Mouse (Mus musculus) ES-E14 (cell line): Measurements from ENCODE around the gene Fam114a2. TPM values are rescaled to one million over a fixed set of nuclear protein-coding genes. Genes with fewer than 3 reads are reported as not detected.
"Not testable (repeated sequence)": the region's sequence is repeated elsewhere in the genome, so short reads cannot be mapped to it uniquely, and the experiment has no call there.

Experiments used
- DNase-seq: peaks from one replicate; pipeline ENCODE4 v3.0.0-alpha.2; 2013; ENCODE audit warnings: low read depth, low spot score
- H3K27ac ChIP-seq: 2 replicates; pipeline ENCODE4 v1.5.1; 2012; ENCODE audit warnings: low read depth, mild to moderate bottlenecking, low read length, moderate library complexity, mixed read lengths; ENCODE audit not compliant: poor library complexity, insufficient read depth, severe bottlenecking
- H3K36me3 ChIP-seq: 2 replicates; pipeline ENCODE4 v1.6.1; 2012; ENCODE audit warnings: mild to moderate bottlenecking, low read length, moderate library complexity, mixed read lengths; ENCODE audit not compliant: control insufficient read depth, poor library complexity, insufficient read depth, severe bottlenecking
- H3K4me1 ChIP-seq, 2 experiments: fragments of 150-350 bp in 1 of 2; sonication (generic) in 1 of 2; 2 replicates each; pipeline ENCODE4 v1.6.1; 2012; ENCODE audit warnings: low read length in 2 of 2, mild to moderate bottlenecking in 1 of 2, mixed read lengths in 1 of 2; ENCODE audit not compliant: control insufficient read depth in 2 of 2, insufficient read depth in 2 of 2, poor library complexity in 1 of 2
- H3K4me3 ChIP-seq, 2 experiments: fragments of 150-350 bp in 1 of 2; sonication (generic) in 1 of 2; 2 replicates each; pipeline ENCODE4 v1.5.1; 2012; ENCODE audit warnings: low read length in 2 of 2, low read depth in 1 of 2, mild to moderate bottlenecking in 1 of 2, mixed read lengths in 1 of 2; ENCODE audit not compliant: insufficient read depth in 1 of 2, poor library complexity in 1 of 2, severe bottlenecking in 1 of 2
- H3K9ac ChIP-seq: 2 replicates; pipeline ENCODE4 v1.6.1; 2012; ENCODE audit warnings: low read depth, mild to moderate bottlenecking, low read length, mixed read lengths; ENCODE audit not compliant: poor library complexity, insufficient read depth, severe bottlenecking
- H3K9me3 ChIP-seq: fragments of 150-350 bp; sonication (generic); 2 replicates; pipeline ENCODE4 v1.6.1; 2012; ENCODE audit warnings: low read depth, mild to moderate bottlenecking, low read length; ENCODE audit not compliant: control insufficient read depth, insufficient read depth
- CHD2 ChIP-seq: IDR thresholded peaks from 2 replicates; pipeline ENCODE4 v1.6.1; 2014; ENCODE audit warnings: mild to moderate bottlenecking, low read depth, low read length, inconsistent platforms
- HCFC1 ChIP-seq: IDR thresholded peaks from 2 replicates; pipeline ENCODE4 v1.6.1; 2012; ENCODE audit warnings: low read length, inconsistent platforms, borderline replicate concordance; ENCODE audit not compliant: insufficient read depth
- MAFK ChIP-seq: IDR thresholded peaks from 2 replicates; pipeline ENCODE4 v1.6.1; 2014; ENCODE audit warnings: mild to moderate bottlenecking, low read depth, low read length, inconsistent platforms; ENCODE audit not compliant: insufficient read depth
- ZC3H11A ChIP-seq: IDR thresholded peaks from 2 replicates; pipeline ENCODE4 v1.6.1; 2012; ENCODE audit warnings: low read depth, mild to moderate bottlenecking, inconsistent platforms, low read length, borderline replicate concordance
- ZNF384 ChIP-seq: IDR thresholded peaks from 2 replicates; pipeline ENCODE4 v1.6.1; 2012; ENCODE audit warnings: low read depth, low read length, inconsistent platforms
- in situ Hi-C, 2 experiments: fragments of 600-800 bp; cut with MboI; formaldehyde crosslinking; loops; one replicate each; pipeline ENCODE4 v1.15.1; 2025; ENCODE audit warnings: low sequenced_read_pairs in 2 of 2, inconsistent platforms in 1 of 2; ENCODE audit not compliant: unreplicated experiment in 2 of 2
- total RNA-seq: library from RNA; depleted of rRNA; stranded (reverse); fragments of 300-350 nt; gene quantifications from 2 replicates; pipeline ENCODE4 v1.2.3, GENCODE M21; 2012; rRNA removed

The Fam114a2 gene
- total RNA-seq: 34.0 and 37.7 TPM in 2 replicates

DNA sequence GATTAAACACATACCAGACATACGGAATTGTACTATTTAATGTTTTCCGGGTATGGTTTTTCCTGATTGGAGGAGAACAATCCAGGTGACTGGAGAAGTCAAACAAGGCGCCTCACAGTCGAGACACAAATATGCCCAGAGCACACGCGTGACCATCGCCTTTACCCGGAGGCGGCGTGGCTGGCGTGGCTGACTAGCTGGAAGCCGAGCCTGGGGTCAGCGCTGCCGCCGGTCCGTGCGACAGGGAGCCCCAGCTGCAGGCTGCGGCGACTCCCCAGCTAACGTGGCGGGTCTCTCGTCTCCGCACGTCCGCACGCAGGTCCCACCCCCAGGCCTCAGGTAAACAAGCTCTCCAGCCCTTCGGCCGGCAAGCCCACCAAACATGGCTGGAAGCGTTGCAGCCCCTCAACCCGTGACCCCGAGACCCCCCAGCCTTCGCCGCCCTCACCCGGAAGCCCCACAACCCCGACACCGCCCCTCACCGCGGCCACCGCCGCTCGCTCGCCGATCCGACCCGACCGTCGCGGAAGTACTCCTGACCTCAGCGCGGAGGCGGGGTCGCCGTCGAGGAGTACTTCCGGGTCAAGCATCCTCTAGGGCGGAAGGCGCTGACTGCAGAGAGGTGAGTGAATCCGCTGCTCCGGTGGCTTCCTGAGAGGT, at the start of gene Fam114a2, which contains the start of gene Mfap3:
Fam114a2 (minus strand) TSS at position 527 of the 660 bp plus-strand sequence.
Mfap3 (plus strand) TSS at position 574 of the 660 bp plus-strand sequence.
- Histone ChIP-seq H3K27ac (peak within 1 kb of the TSS; percentile 55), H3K9me3 (no peaks in the 10 kb centered on the region), H3K4me1 (no peaks in the 10 kb centered on the region), H3K36me3 (no peaks in the 10 kb centered on the region; the same call in 1 of the 2 replicates), H3K4me3 (peak within 1 kb of the TSS; percentile 89 to 93), H3K9ac (peak within 1 kb of the TSS; percentile 88)
- no peak; the same call in 1 of the 2 replicates for TF ChIP-seq CHD2
- TF ChIP-seq HCFC1: peak; percentile 60; the same call in 1 of the 2 replicates
- TF ChIP-seq MAFK: no peak
- TF ChIP-seq ZNF384: no peak
- in situ Hi-C loops: no loop called here
- peak; percentile 79 for DNase-seq

DNA sequence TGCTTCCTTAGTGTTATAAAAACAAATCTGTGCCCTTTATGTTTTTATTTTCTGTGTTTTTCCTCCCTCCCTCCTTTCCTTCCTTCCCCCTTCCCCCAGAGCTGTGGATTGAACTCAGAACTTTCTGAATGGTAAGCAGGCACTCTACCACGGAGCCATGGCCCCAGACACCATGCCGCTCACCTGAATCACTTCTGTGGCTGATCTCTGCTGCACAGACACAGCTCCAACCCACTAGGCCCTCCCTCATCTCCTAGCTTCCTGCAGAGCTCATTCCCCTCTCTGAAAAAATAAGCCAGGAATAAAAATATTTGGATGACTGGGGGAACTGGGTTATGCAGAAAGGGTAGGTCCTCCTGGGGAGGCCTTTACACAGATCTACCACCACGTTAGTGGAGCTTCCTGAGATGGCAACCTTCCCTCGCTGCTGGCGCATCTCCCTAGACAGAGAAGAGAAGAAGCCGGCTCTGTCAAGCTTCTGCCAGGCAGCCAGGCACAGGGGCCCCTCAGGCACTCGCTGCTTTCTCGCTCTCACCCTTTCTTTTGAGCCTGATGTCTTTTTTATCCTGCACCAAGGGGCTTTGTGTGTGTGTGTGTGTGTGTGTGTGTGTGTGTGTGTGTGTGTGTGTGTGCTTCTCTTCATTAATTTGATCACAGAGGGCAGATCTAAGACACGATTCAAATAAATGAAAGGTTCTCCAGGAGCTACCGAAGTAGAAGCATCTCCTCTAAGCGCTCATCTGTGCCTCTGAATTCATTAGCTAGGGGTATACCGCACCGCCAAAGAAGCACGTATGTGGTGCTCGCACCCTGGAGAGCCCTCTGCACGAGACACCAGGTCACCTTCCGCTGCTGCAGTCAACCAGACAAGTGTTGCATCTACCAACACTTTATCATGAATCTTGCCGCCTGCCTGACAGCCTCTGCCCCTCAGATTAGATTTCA, 47.9 kb upstream of the Fam114a2 start:
- peak overlapping the region in 1 of 2 experiments; percentile 41; a peak in 2 of 4 replicates for H3K4me3 ChIP-seq
- H3K36me3 ChIP-seq: no peaks in the 10 kb centered on the region
- H3K4me1 ChIP-seq: no peaks in the 10 kb centered on the region; a peak in 1 of 4 replicates
- no peak for DNase-seq
- H3K27ac ChIP-seq: no peak overlapping the region
- 0 out of 2 replicates have a peak overlapping the region, but pooled peaks have one; percentile 22 for H3K9ac ChIP-seq
- H3K9me3 ChIP-seq: no peaks in the 10 kb centered on the region
- TF ChIP-seq HCFC1 (no peak), CHD2 (no peak), ZC3H11A (no peak), ZNF384 (no peak), MAFK (no peak)
- in situ Hi-C loops: no loop called here

DNA sequence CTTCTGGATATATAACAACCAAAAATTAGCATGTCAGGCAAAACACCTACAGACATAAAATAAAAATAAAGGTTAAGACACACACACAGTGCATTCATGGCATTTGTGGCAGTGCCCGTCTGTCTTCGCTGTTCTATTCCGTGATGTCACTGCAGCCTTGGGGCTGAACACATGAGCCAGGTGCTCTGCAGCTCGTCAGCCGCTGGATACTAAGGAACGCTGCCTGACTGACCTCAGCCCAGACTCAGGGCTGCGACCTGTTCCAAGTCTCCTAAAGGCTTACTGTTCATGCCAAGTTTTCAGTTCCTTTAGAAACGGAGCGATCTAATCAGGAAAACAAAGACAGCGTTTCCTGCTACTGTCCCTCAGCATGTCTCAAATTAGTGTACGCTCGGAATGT, 46.1 kb upstream of the Fam114a2 start:
- H3K9me3 ChIP-seq: no peaks in the 10 kb centered on the region
- no peak overlapping the region for H3K4me3 ChIP-seq
- TF ChIP-seq ZNF384: no peak
- no peak for TF ChIP-seq CHD2
- TF ChIP-seq HCFC1: no peak
- no peak for TF ChIP-seq ZC3H11A
- no peak for TF ChIP-seq MAFK
- no peaks in the 10 kb centered on the region; a peak in 1 of 4 replicates for H3K4me1 ChIP-seq
- DNase-seq: no peak
- in situ Hi-C loops: no loop called here
- H3K36me3 ChIP-seq: no peaks in the 10 kb centered on the region
- H3K27ac ChIP-seq: no peak overlapping the region
- H3K9ac ChIP-seq: no peak overlapping the region

DNA sequence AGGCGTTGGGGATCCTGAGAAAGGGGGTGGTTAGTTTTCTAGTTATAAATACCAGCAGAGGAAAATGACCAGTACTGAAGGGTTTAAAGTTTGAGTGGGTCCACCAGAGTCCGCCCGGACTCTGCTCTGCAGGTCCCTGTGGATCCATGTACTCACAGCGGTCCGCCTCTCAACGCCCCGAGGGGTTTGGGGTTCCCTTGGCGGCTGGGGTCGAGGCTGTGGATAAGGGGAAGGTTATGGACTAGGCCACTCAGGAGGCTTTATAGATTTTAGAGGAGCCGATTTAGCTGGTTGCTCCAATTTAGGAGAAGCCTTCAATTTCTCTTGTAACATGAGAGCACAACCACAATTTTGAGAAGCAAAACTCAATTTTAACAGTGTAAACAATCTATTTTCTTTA, 39.5 kb upstream of the Fam114a2 start:
- H3K36me3 ChIP-seq, in situ Hi-C loops, H3K9ac ChIP-seq, H3K9me3 ChIP-seq, DNase-seq, H3K27ac ChIP-seq, H3K4me3 ChIP-seq, H3K4me1 ChIP-seq: not testable (repeated sequence)
